Mouse (Mus musculus): Measurements from ENCODE around the gene Igfbp6.

DNA sequence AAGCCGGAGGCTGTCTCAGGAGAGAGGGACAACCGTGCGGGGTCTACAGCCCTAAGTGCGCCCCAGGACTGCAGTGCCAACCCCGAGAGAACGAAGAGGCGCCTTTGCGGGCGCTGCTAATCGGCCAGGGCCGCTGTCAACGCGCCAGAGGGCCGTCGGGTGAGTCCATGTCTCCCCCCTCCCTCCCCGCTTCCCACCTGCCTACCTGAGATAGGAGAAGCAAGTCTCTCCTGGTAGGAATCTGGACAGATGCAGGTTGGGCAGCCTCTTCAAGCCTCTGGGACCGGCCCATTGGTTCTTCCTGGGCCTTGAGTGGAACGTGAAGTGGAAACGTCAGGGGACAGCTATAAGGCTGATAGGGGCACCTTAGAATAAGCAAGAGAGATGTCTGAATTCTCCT is 564 bp downstream of the Igfbp6 start:
- TF ChIP-seq POLR2A (IDR thresholded peaks at IDR 0.05; ENCODE audit: control insufficient read depth, low read depth, low read length) (no peak), CTCF (IDR thresholded peaks at IDR 0.05; ENCODE audit: control insufficient read depth, insufficient read depth, insufficient replicate concordance, low read depth, low read length) (no peak)
